Mouse (Mus musculus) layer of hippocampus, postnatal 25 days (tissue): ENCODE data around the gene Selenok. TPM values are rescaled to one million over a fixed set of nuclear protein-coding genes. Genes with fewer than 3 reads are reported as not detected.

Experiments used
- microRNA-seq, 2 experiments: library from miRNA; unstranded; fragments of <30 nt; microRNA quantifications; one replicate each; pipeline ENCODE4 v1.2.0; 2021
- total RNA-seq, 2 experiments: library from RNA; stranded (reverse); gene quantifications; 2 replicates each; pipeline ENCODE4 v1.2.3; 2021

Selenok gene
- total RNA-seq, 2 experiments from 2014 or later, result 105 to 130 TPM

Small RNAs within 50 kb of the gene (microRNA-seq; reads per million reads assigned to microRNA genes)
- gene Mir6947, result 0 to 0.37 reads per million in 2 experiments

Other genes with a start within 250 kb of the Selenok start
- gene Cacna2d3, start 246.4 kb upstream of the Selenok start, total RNA-seq, result 100 to 1,000 TPM in 1 of 2 experiments, 10 to 100 TPM in 1; 98.0 to 104 TPM
- gene Actr8, start 10.0 kb downstream of the Selenok start, total RNA-seq, result 10 to 100 TPM; 67.1 to 81.7 TPM
- 1 to 10 TPM in 1 of 2 experiments, under 1 TPM in 1; 0.89 to 1.2 TPM for gene Il17rb, start 40.6 kb downstream of the Selenok start, total RNA-seq
- gene Chdh, start 40.7 kb downstream of the Selenok start, total RNA-seq, result 1 to 10 TPM; 1.5 to 1.9 TPM